Mouse (Mus musculus) cerebellum, postnatal 10 days (tissue): ENCODE results near the gene Plch2.

ENCODE experiments used
- DNase-seq, 2 experiments: peaks; one replicate each; pipeline ENCODE4 v3.0.0; 2021; ENCODE audit warnings: mixed read lengths in 2 of 2

Gene Plch2

DNA sequence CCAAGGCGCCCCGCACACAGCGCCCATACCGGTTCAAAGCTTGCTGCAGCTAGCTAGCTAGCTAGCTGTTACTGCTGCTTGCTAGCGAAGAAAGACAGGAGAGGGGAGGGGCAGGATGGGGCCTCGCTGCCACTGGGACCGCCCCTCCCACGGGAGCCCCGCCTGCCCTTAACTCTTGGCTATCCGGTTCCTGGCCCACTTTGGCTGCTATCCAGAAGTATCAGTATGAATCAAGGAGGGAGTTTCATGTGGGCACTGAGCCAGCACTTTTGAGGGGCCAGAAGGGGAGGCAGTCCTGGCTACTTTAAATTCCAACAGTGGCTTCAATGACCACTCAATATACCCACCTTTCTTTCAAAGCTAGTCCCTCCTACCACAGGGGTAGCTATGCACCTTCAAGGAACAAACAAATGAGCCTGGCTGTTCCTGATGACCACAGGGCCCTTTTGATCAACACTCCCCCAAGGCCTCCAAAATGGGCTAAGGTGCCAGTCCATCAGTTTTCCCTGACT is 37.2 kb downstream of the Plch2 start:
- peak; percentile 89 to 90 for DNase-seq

GRCm38 (mm10) chr4:155018601-155019335 is 37.8 kb downstream of the Plch2 start:
- peak; percentile 83 to 85 for DNase-seq

GRCm38 (mm10) chr4:155018066-155018465 is 38.5 kb downstream of the Plch2 start:
- DNase-seq, result no peak

DNA sequence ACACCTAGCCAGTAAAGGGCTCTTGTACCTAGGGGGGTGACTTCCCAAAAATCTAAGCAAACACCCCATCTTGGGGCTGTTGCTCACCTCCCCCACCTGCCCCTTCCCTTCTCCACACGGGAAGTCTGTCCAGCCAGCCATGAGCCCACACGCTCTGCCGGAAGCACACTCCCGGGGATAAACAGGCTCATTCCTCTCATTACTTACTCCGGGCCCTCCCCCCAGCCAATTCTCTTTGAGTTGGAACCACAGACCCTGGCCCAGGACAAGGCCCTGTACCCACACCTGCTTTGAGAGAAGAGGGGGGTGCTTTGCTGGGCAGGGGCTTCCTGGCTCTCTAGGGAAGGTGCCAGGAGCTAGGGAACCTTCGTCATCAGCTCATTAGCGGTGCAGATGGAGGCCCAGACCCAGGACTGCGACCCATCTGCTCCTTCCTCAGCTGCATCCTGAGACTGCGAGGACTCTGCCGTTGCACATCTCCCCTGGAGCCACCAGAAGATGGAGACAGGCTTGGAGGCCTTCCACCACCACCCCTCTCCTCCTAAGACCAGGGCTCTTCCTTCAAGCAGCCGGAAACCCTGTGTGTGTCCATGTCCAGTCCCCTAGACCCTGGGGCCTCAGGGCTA is 39.2 kb downstream of the Plch2 start:
- DNase-seq, result peak; percentile 78 to 79

DNA sequence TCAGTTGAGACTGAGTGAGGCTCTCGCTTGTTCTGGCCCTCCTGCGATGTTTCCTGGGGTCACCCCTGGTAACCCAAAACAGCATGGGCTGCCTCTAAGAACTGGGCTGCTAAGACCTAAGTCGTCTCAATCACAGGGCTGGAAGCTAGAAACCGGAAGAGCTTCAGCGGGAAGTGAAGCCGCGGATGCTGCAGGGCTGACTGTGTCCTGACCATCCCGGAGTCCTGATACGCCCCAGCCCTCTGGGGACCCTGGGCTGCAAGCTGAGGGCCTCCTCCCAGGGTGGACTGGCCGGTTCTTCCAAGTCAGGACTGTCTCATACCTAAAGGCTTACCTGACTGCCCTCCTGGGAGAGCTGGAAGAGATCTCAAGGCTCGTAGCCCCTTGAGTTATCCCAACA is 39.8 kb downstream of the Plch2 start:
- DNase-seq, result no peak

GRCm38 (mm10) chr4:155015550-155015949 is 41.0 kb downstream of the Plch2 start:
- DNase-seq, result no peak

- peak in 1 of 2 experiments; percentile 37 for DNase-seq
Observed at GRCm38 (mm10) chr4:155014791-155015190, 41.8 kb downstream of the Plch2 start.

GRCm38 (mm10) chr4:155014244-155014643 is 42.3 kb downstream of the Plch2 start:
- DNase-seq, result peak in 1 of 2 experiments; percentile 35

GRCm38 (mm10) chr4:155012788-155013187 is 43.8 kb downstream of the Plch2 start:
- peak; percentile 95 to 97 for DNase-seq

DNA sequence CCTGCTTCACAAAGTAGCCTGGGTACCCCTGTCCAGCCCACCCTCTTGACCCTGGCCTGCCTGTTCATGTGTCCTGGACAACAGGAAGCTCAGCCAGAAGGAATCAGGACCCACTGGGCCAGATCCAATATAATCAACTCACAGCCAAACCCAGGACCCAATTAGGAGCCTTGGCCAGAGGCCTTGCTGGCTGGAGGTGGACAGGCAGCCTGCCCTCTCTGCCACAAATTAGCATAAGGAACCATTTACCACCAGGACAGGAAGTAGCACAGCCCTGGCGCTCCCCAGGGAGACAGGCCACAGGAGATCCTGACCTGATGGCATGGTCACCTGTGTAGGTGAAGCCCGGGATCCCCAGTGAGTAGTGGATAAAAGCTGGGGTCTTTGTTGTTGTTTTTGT is 44.5 kb downstream of the Plch2 start:
- DNase-seq, result peak; percentile 84 to 86

- DNase-seq, result peak; percentile 86 to 89
Observed at GRCm38 (mm10) chr4:155011312-155012025, 45.1 kb downstream of the Plch2 start.

- peak; percentile 97 for DNase-seq
Observed at GRCm38 (mm10) chr4:155010870-155011269, 45.7 kb downstream of the Plch2 start.

DNA sequence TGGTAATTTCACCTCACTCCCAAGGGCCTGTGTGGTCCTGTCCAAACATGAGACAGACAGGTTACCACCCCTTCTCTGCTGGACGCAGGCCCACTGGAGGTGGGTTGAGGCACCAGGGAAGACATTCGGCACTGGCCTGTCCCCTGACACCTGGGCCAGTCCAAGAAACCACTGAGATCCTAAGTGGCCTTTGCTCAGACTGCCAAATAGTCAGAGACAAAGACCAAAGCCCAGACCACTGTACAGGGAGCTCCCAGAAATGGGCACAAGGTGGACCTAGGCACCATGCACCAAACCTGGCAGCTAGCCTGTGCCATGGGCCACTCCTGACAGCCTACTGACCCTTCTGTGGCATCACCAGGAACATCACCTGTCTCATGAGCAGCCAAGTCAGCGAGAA is 47.4 kb downstream of the Plch2 start:
- DNase-seq, result peak in 1 of 2 experiments; percentile 37

- DNase-seq, result no peak
Observed at GRCm38 (mm10) chr4:155008075-155008474, 48.5 kb downstream of the Plch2 start.

- DNase-seq, result peak in 1 of 2 experiments; percentile 52
Observed at GRCm38 (mm10) chr4:155007641-155008040, 48.9 kb downstream of the Plch2 start.

DNA sequence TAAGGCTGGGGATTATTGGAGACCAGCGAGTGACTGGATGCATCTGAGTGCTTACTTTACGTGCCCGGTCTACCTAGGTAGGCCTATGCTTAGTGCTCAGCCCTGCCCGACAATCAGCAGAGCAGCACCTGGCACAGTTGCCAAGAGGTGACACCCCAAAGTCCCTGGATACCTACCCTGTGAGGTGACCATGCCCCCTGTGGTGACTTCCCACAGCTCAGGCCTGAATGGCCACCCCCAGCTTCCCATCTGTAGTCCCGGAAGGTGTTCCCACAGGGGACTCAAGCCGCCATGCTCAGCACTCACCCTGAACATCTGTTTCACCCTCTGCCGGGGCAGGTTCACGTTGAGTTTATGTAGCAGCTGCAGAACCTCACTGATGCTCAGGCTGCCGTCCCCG is 50.3 kb downstream of the Plch2 start:
- no peak for DNase-seq

- no peak for DNase-seq
Observed at GRCm38 (mm10) chr4:155005278-155005677, 51.3 kb downstream of the Plch2 start.

GRCm38 (mm10) chr4:154999379-154999778 is 57.2 kb downstream of the Plch2 start:
- DNase-seq, result no peak

DNA sequence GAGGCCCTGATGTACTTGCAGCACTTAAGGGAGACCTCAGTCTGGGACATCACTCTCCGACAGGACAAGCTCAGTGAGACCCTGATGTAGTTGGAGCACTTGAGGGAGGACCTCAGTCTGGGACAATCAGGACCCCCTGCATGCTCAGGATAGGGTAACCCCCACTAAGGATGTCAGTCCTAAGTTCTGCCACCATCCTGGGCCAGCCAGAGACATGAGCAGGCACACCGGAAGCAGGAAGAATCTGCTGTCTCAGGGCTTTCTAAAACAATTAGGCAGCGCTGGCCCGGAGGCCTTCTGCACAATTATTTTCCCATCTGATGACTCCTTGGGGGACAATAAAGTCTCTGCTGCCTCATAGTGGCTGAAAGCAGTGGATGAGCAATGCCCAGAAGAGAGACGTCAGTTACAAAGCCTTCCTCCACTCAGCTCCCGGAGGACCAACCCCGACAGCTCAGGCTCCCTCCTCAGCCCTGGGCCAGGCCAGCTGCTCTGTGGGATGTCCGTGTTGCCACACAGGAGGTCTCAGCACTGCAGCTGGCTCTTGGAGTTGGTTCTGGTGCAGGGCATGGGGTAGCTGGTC is 59.9 kb downstream of the Plch2 start:
- peak; percentile 40 to 51 for DNase-seq

- DNase-seq, result peak; percentile 70 to 78
Observed at GRCm38 (mm10) chr4:154994876-154995275, 61.7 kb downstream of the Plch2 start.

DNA sequence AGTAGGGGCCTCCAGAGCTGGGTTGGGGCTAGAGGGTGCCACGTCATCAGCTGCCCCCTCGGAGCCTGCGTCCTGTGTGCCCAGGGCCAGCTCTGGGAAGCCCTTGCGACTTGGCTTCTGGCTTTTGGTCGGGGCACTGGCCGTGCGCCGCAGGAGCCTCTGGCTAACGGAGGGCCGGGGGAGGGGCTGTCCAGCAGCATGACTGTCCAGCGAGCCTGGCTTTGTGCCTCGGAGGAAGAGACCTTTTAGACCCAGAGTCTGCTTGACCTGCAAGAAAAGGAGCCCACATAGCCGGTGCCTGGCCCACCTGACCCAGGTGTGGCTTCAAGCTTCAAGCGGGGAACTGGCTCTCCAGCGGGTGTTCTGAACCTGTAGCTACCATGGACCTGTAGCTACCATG is 69.8 kb downstream of the Plch2 start:
- DNase-seq, result no peak

DNA sequence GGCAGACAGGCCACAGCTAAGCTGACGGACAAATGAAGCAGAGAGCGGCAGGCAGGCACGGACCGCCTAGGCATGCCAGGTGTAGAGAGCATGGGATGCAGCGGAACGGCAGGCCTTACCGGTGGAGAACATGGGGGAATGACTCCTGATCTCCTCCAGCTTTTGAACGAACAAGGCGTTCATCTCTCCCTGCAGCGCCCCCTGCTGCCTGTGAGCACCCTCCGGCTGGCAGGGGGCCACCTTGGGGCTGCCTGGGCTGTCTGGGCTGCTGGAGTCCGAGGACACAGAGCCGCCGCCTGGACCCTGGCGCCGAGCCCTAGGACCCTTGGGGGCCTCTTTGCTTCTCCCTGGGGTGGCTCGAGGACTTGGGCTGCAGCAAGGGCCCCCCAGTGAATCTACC is 70.5 kb downstream of the Plch2 start:
- peak; percentile 84 to 88 for DNase-seq

- DNase-seq, result no peak
Observed at GRCm38 (mm10) chr4:154985151-154985777, 71.3 kb downstream of the Plch2 start.
